Mouse (Mus musculus) CD4-positive, CD25-positive, alpha-beta regulatory T cell, adult 4 months (primary cell): ENCODE results near the gene Kcnk5. TPM values are rescaled to one million over a fixed set of nuclear protein-coding genes. Genes with fewer than 3 reads are reported as not detected.

Experiments used
- ATAC-seq: one replicate; pipeline ENCODE4 v1.8.0; 2017
- polyA plus RNA-seq, 2 experiments: library from polyadenylated mRNA; unstranded; fragments of 100-300 nt; shearing (Covaris generic); gene quantifications; one replicate each; pipeline ENCODE4 v1.2.1; 2017

The Kcnk5 gene
- polyA plus RNA-seq, 2 experiments from 2014 or later, result 1.3 to 4.4 TPM

GRCm38 (mm10) chr14:20201066-20201683 lies 19.6 kb upstream of the Kcnk5 start:
- ATAC-seq, result no peak

- no peak for ATAC-seq
Measured at GRCm38 (mm10) chr14:20193103-20193715, 11.6 kb upstream of the Kcnk5 start.

GRCm38 (mm10) chr14:20191136-20191735 lies 9.6 kb upstream of the Kcnk5 start:
- no peak for ATAC-seq

GRCm38 (mm10) chr14:20189751-20190150 lies 8.1 kb upstream of the Kcnk5 start:
- no peak for ATAC-seq

- ATAC-seq, result no peak
Measured at GRCm38 (mm10) chr14:20185426-20185825, 3.8 kb upstream of the Kcnk5 start.

GRCm38 (mm10) chr14:20183701-20184100 lies 2.1 kb upstream of the Kcnk5 start:
- no peak for ATAC-seq

- ATAC-seq, result no peak
Measured at GRCm38 (mm10) chr14:20182596-20182995, 987 bp upstream of the Kcnk5 start.

- ATAC-seq, result peak; percentile 39
Measured at GRCm38 (mm10) chr14:20180751-20181162, 852 bp downstream of the Kcnk5 start.

- no peak for ATAC-seq
Measured at GRCm38 (mm10) chr14:20180304-20180703, 1.3 kb downstream of the Kcnk5 start.

- no peak for ATAC-seq
Measured at GRCm38 (mm10) chr14:20179731-20180280, 1.8 kb downstream of the Kcnk5 start.

- ATAC-seq, result no peak
Measured at GRCm38 (mm10) chr14:20179080-20179479, 2.5 kb downstream of the Kcnk5 start.

- no peak for ATAC-seq
Measured at GRCm38 (mm10) chr14:20178593-20178992, 3.0 kb downstream of the Kcnk5 start.

GRCm38 (mm10) chr14:20177494-20178123 lies 4.0 kb downstream of the Kcnk5 start:
- ATAC-seq, result no peak

- ATAC-seq, result no peak
Measured at GRCm38 (mm10) chr14:20175705-20176104, 5.9 kb downstream of the Kcnk5 start.

- ATAC-seq, result no peak
Measured at GRCm38 (mm10) chr14:20175114-20175513, 6.5 kb downstream of the Kcnk5 start.

GRCm38 (mm10) chr14:20174696-20175095 lies 6.9 kb downstream of the Kcnk5 start:
- ATAC-seq, result no peak

- ATAC-seq, result peak; percentile 76
Measured at GRCm38 (mm10) chr14:20173873-20174490, 7.6 kb downstream of the Kcnk5 start.

GRCm38 (mm10) chr14:20172924-20173323 lies 8.7 kb downstream of the Kcnk5 start:
- no peak for ATAC-seq

- ATAC-seq, result no peak
Measured at GRCm38 (mm10) chr14:20172509-20172908, 9.1 kb downstream of the Kcnk5 start.

GRCm38 (mm10) chr14:20171840-20172239 lies 9.8 kb downstream of the Kcnk5 start:
- ATAC-seq, result no peak

GRCm38 (mm10) chr14:20169251-20169650 lies 12.4 kb downstream of the Kcnk5 start:
- ATAC-seq, result no peak

GRCm38 (mm10) chr14:20168478-20168877 lies 13.1 kb downstream of the Kcnk5 start:
- ATAC-seq, result no peak

GRCm38 (mm10) chr14:20168054-20168453 lies 13.6 kb downstream of the Kcnk5 start:
- no peak for ATAC-seq
